Mouse (Mus musculus): ENCODE measurements around the gene Ugcg.

DNA sequence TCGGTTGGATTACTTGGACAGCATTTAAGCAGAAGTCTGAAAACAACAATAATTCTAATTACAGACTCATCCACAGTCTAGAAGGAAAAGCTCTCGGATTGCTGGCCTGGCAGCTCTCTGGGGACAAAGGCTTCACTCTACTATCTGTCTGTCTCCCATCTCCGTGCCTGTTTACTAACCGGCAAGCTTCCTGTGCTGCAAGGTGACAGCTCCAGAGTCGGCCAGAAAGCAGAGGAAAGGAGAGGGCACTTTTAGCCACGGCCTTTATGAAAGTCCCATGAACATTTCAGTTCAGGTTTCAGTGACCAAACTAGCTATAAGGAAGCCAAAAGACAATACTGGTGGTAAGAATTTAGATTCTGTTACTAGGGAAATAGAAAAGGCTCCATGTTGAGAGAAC, 13.1 kb upstream of the Ugcg start:
- no peak for TF ChIP-seq USF1 (IDR thresholded peaks at IDR 0.05; ENCODE audit: low read depth)
- no peak for TF ChIP-seq SRF (IDR thresholded peaks at IDR 0.05; ENCODE audit: control insufficient read depth, insufficient read length, low read depth)
- no peak for TF ChIP-seq TCF12 (IDR thresholded peaks at IDR 0.05; ENCODE audit: insufficient read depth, poor library complexity, severe bottlenecking)
- no peak for TF ChIP-seq TCF3 (IDR thresholded peaks at IDR 0.05; ENCODE audit: insufficient read length, low read depth)
- TF ChIP-seq POLR2A (IDR thresholded peaks at IDR 0.05; ENCODE audit: insufficient read length, low read depth), result no peak
- TF ChIP-seq MYOG (IDR thresholded peaks at IDR 0.05; ENCODE audit: control insufficient read depth in 1 of 3, insufficient read depth in 1 of 3, insufficient read length in 2 of 3, low read depth in 2 of 3), result no peak

Measured in myocyte (in vitro differentiated cells).